Mouse (Mus musculus) liver, postnatal 0 days (tissue): ENCODE measurements around the gene Rab31. TPM values are rescaled to one million over a fixed set of nuclear protein-coding genes. Genes with fewer than 3 reads are reported as not detected.
A peak's percentile ranks its signal among the peaks of the same experiment; 100 is the strongest.

Source experiments
- ATAC-seq: fragments of 200-750 bp; cut with Nextera tagmentation; 2 replicates; pipeline ENCODE4 v1.8.0; 2017; ENCODE audit warnings: mild to moderate bottlenecking, moderate library complexity
- DNase-seq: peaks from one replicate; pipeline ENCODE4 v3.0.0-alpha.2; 2016
- H3K27ac ChIP-seq: fragments of 300-500 bp; sonication (generic); 2 replicates; pipeline ENCODE4 v1.5.1; 2014; ENCODE audit warnings: antibody characterized with exemption, moderate library complexity, mild to moderate bottlenecking, low read depth
- H3K27me3 ChIP-seq: fragments of 300-500 bp; sonication (generic); 2 replicates; pipeline ENCODE4 v1.6.1; 2014; ENCODE audit warnings: low read length, control low read depth, mixed read lengths; ENCODE audit not compliant: insufficient read depth
- H3K36me3 ChIP-seq: fragments of 300-500 bp; sonication (generic); replicated peaks from 2 replicates; pipeline ENCODE4 v1.6.1; 2014; ENCODE audit warnings: mild to moderate bottlenecking, control low read depth, low read length, moderate library complexity, mixed read lengths; ENCODE audit not compliant: insufficient read depth
- H3K4me1 ChIP-seq: fragments of 300-500 bp; sonication (generic); 2 replicates; pipeline ENCODE4 v1.6.1; 2014; ENCODE audit warnings: antibody characterized with exemption, mild to moderate bottlenecking, control low read depth; ENCODE audit not compliant: insufficient read depth
- H3K4me2 ChIP-seq: fragments of 300-500 bp; sonication (generic); 2 replicates; pipeline ENCODE4 v1.6.1; 2014; ENCODE audit warnings: low read depth, mild to moderate bottlenecking, low read length, moderate library complexity, mixed read lengths
- H3K4me3 ChIP-seq: fragments of 300-500 bp; sonication (generic); 2 replicates; pipeline ENCODE4 v1.5.1; 2014; ENCODE audit warnings: low read depth, low read length
- H3K9ac ChIP-seq: fragments of 300-500 bp; sonication (generic); replicated peaks from 2 replicates; pipeline ENCODE4 v1.6.1; 2014; ENCODE audit warnings: mild to moderate bottlenecking, moderate library complexity
- H3K9me3 ChIP-seq: fragments of 300-500 bp; sonication (generic); 2 replicates; pipeline ENCODE4 v1.6.1; 2016; ENCODE audit warnings: mild to moderate bottlenecking, control low read depth, low read length, mixed read lengths
- CTCF ChIP-seq: sonication (generic); IDR thresholded peaks from 2 replicates; pipeline ENCODE4 v1.5.1; 2016; ENCODE audit warnings: antibody characterized with exemption, low read depth
- EP300 ChIP-seq: IDR thresholded peaks from 2 replicates; pipeline ENCODE4 v1.6.1; 2016; ENCODE audit warnings: antibody characterized with exemption, low read depth, mild to moderate bottlenecking
- WGBS: fragments of 180-500 bp; shearing (Covaris S2); extraction: QIAGEN DNeasy Blood & Tissue Kit; methylation state at CpG from one replicate; pipeline ENCODE4 v1.1.7; 2014; ENCODE audit not compliant: insufficient replicate concordance; 5-methylcytosine and 5-hydroxymethylcytosine counted together
- polyA plus RNA-seq: library from polyadenylated mRNA; unstranded; fragments of >200 nt; fragmentation: Nextera tagmentation; extraction: Ambion mirVana; gene quantifications from 2 replicates; pipeline ENCODE4 v1.2.1, GENCODE M21; 2015

Rab31 gene
- polyA plus RNA-seq, 1 experiment from 2014 or later: 7.2 TPM

DNA sequence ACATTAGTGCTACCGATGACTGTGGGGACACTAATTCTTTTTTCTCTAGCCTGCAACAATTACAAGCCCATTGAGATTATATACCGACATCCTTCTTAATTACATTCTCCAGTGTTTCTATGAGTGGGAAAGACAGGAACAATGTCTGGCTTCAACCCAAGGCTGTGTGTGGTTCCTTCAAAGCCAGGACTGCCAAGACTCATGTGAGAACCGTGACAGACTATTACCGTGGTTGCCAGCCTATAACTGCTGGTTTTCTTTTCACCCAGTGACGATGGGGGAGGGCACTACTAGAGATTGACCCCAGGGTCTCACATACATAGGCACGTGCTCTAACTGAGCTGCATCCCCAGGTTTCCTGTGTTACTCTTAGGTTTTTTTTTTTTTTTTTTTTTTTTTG is 15.4 kb downstream of the Rab31 start:
- H3K4me2 ChIP-seq: no peak overlapping the region
- H3K9me3 ChIP-seq: no peaks in the 10 kb centered on the region
- DNase-seq (no peak), ATAC-seq (no peak)
- WGBS: 81% methylated on average over 6 of the region's 6 CpGs
- no peaks in the 10 kb centered on the region for H3K4me1 ChIP-seq
- no peaks in the 10 kb centered on the region for H3K27me3 ChIP-seq
- TF ChIP-seq CTCF (no peak), EP300 (no peak)
- no peak overlapping the region for H3K27ac ChIP-seq
- no peak overlapping the region for H3K4me3 ChIP-seq
- H3K9ac ChIP-seq: no peak overlapping the region
- H3K36me3 ChIP-seq: no peaks in the 10 kb centered on the region

DNA sequence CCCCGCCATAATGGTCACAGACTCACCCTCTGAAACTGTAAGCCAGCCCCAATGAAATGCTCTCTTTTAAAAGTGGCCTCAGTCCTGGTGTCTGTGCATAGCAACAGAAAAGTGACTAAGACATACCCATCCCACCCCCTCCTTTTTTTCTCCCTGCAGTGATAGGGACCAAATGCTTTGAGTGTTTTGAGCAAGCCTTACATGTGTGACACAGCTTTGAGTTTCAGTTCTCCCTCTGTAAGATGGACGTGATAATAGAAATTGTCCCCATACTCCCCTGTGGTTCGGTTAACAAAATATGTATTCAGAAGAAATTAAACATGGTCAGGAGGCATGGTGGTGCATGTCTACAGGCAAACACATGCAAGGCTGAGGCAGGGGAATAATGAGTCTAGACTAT is 16.7 kb downstream of the Rab31 start:
- Histone ChIP-seq H3K4me1 (no peaks in the 10 kb centered on the region), H3K9ac (no peak overlapping the region), H3K36me3 (no peaks in the 10 kb centered on the region), H3K9me3 (no peaks in the 10 kb centered on the region), H3K27ac (no peak overlapping the region), H3K27me3 (no peaks in the 10 kb centered on the region), H3K4me3 (no peak overlapping the region), H3K4me2 (no peak overlapping the region)
- TF ChIP-seq EP300 (no peak), CTCF (no peak)
- no peak for DNase-seq
- WGBS: 82% methylated on average over 3 of the region's 3 CpGs
- ATAC-seq: no peak

DNA sequence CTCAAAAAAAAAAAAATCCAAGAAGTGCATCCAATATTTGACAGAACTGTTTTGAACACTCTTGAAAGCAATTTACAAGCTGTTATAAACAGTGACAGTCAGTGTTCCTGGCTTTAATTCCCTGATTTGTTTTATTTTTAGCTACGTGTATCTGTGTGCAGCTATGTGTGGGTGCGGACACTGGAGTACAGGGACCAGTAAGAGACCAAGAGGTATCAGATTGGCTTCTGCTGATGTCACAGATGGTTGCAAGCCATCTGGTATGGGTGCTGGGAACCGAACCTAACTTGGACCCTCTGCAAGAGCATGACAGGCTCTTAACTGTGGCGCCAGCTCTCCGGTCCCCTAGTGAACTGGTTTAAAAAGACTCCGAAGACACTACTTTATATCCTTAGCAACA is 19.4 kb downstream of the Rab31 start:
- DNase-seq (no peak), ATAC-seq (no peak)
- no peak for TF ChIP-seq CTCF
- TF ChIP-seq EP300: no peak
- 89% methylated on average over 6 of the region's 6 CpGs for WGBS
- H3K9me3 ChIP-seq: no peaks in the 10 kb centered on the region
- no peak overlapping the region for H3K4me2 ChIP-seq
- no peaks in the 10 kb centered on the region for H3K4me1 ChIP-seq
- H3K36me3 ChIP-seq: no peaks in the 10 kb centered on the region
- H3K9ac ChIP-seq: no peak overlapping the region
- no peak overlapping the region for H3K27ac ChIP-seq
- no peak overlapping the region for H3K4me3 ChIP-seq
- H3K27me3 ChIP-seq: no peaks in the 10 kb centered on the region

DNA sequence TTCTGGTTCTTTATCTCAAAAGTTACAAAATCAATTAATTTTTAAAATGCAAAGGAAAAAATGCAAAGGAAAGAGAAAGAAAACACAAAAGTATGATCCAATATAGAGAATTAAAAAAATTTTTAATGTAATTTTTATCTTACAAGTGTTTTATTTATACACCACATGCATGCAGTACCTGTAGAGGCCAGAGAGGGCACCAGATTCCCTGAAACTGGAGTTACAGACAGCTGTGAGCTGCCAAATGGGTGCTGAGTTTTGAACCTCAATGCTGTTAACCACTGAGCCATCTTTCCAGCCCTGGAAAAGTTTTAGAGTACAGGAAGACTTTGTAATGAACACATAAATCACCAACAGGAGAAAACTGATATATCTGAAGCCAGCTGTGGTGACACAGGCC is 22.3 kb downstream of the Rab31 start:
- H3K4me3 ChIP-seq: no peak overlapping the region
- H3K9me3 ChIP-seq: no peaks in the 10 kb centered on the region
- ATAC-seq (no peak), DNase-seq (peak; percentile 48)
- H3K27ac ChIP-seq: no peak overlapping the region
- no peaks in the 10 kb centered on the region for H3K27me3 ChIP-seq
- no peaks in the 10 kb centered on the region for H3K4me1 ChIP-seq
- no peak overlapping the region for H3K4me2 ChIP-seq
- no peaks in the 10 kb centered on the region for H3K36me3 ChIP-seq
- TF ChIP-seq CTCF: peak; percentile 60
- TF ChIP-seq EP300: no peak
- no peak overlapping the region for H3K9ac ChIP-seq

DNA sequence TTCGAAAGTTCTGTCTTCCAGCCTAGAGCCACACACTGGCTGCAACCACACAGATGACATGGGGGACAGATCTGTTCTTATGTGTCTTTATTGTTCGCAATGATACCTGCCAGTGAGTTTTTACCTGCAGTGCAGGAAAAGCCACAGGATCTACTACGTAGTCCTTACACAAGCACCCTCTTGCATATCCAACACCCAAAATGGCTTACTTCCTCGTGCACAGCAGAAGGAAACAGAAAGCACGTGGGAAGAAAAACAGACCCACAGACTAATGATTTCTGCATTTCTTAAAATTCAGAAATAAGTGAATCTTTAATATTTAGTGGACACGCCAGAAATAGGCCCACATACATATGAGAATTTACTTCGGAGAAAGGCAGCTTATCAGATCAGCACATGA is 22.7 kb downstream of the Rab31 start:
- no peak for DNase-seq
- no peak for TF ChIP-seq EP300
- TF ChIP-seq CTCF: no peak
- no peak overlapping the region for H3K4me3 ChIP-seq
- H3K9ac ChIP-seq: no peak overlapping the region
- no peaks in the 10 kb centered on the region for H3K4me1 ChIP-seq
- no peak for ATAC-seq
- WGBS: 67% methylated on average over 7 of the region's 7 CpGs
- no peak overlapping the region for H3K4me2 ChIP-seq
- H3K36me3 ChIP-seq: no peaks in the 10 kb centered on the region
- H3K27me3 ChIP-seq: no peaks in the 10 kb centered on the region
- no peaks in the 10 kb centered on the region for H3K9me3 ChIP-seq
- no peak overlapping the region for H3K27ac ChIP-seq

DNA sequence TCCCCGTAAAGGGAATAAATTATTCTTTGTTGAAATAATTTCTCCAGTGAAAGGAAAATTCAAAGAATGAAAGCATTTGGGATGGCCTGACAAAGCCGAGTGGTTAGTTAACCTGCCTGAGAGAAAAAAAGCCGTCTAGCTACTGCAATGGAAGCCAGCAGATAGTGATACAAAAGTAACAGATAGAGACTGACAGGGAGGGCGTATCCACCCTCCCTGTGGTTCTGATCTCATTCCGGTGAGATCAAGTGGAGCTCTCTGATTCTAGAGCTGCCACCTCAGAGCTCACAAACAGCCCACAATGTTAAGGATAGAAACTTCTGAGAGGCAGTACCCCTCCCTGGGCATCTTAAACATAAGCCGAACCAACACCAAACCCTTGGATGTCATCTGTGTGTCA is 23.6 kb downstream of the Rab31 start:
- Histone ChIP-seq H3K27me3 (no peaks in the 10 kb centered on the region), H3K4me2 (no peak overlapping the region), H3K4me1 (no peaks in the 10 kb centered on the region), H3K27ac (no peak overlapping the region), H3K9me3 (no peaks in the 10 kb centered on the region), H3K36me3 (no peaks in the 10 kb centered on the region), H3K9ac (no peak overlapping the region), H3K4me3 (no peak overlapping the region)
- WGBS: 73% methylated on average over 6 of the region's 6 CpGs
- no peak for TF ChIP-seq CTCF
- no peak for TF ChIP-seq EP300
- no peak for ATAC-seq
- no peak for DNase-seq

DNA sequence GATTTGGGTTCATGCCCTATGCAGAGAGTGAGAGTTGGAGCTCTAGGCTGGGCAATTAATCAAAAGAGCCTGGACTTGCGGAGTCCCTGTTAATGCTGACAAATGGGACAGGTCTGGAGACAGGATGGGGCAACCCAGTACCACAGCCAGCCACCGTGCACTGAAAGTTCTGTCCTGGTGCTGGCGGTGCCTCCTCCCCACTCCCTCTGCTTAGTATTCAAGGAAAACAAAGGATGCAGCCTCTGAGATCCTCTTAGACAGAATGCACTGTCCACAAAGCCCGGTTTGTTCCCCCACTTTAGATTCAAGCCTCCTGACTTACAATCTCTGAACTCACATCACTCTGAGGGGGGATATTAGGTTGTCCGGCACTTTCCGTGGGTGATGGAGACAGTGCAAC is 26.2 kb downstream of the Rab31 start:
- Histone ChIP-seq H3K4me2 (no peak overlapping the region), H3K9me3 (no peaks in the 10 kb centered on the region), H3K36me3 (no peaks in the 10 kb centered on the region), H3K27me3 (no peaks in the 10 kb centered on the region), H3K27ac (no peak overlapping the region), H3K4me3 (no peak overlapping the region), H3K4me1 (no peaks in the 10 kb centered on the region), H3K9ac (no peak overlapping the region)
- ATAC-seq: no peak
- 75% methylated on average over 6 of the region's 6 CpGs for WGBS
- TF ChIP-seq EP300 (no peak), CTCF (no peak)
- no peak for DNase-seq
